In genomic region chr4:145016669-145017068, GRCm38 (mm10) we compare ENCODE assay signal across 11 mouse cellular contexts.
"Had no signal": no experiment of that assay in that cellular context is flagged by ENCODE, and none has a peak within 500 bp of the region (broad histone marks: within the 10 kb centered on the region; RNA-seq: fewer than 3 reads in every experiment).

No protein-coding gene starts in this region.

- H3K4me3 ChIP-seq: kidney, embryonic 15.5 days; left cerebral cortex, adult 2 months; limb, embryonic 10.5 days; midbrain, embryonic 13.5 days had no signal

- H3K4me2 ChIP-seq: kidney, embryonic 15.5 days; midbrain, embryonic 13.5 days had no signal

- DNase-seq: kidney, adult 2 months; kidney, postnatal 14 days; lung, adult 2 months; lung, postnatal 10 days; right cerebral cortex, postnatal 14 days; thymus, postnatal 36 days had no signal

- H3K27me3 ChIP-seq: kidney, embryonic 15.5 days; midbrain, embryonic 13.5 days had no signal

- H3K4me1 ChIP-seq: midbrain, embryonic 13.5 days had no signal

- H3K9me3 ChIP-seq: kidney, embryonic 15.5 days; limb, embryonic 10.5 days; midbrain, embryonic 13.5 days had no signal

- H3K9ac ChIP-seq: kidney, embryonic 15.5 days; liver, embryonic 14.5 days; midbrain, embryonic 13.5 days had no signal

- H3K27ac ChIP-seq: left cerebral cortex, adult 2 months; limb, embryonic 10.5 days; liver, embryonic 14.5 days; midbrain, embryonic 13.5 days had no signal

- ATAC-seq: midbrain, embryonic 13.5 days had no signal
